Mouse (Mus musculus) thymus, adult 2 months (tissue): ENCODE data around the gene Peak1.

Experiments
- CTCF ChIP-seq: fragments of 200-500 bp; IDR thresholded peaks from 2 replicates; pipeline ENCODE4 v1.5.1; 2012; ENCODE audit warnings: mild to moderate bottlenecking, control low read depth, low read length, moderate library complexity, borderline replicate concordance; ENCODE audit not compliant: control insufficient read depth, poor library complexity, insufficient read depth; ENCODE audit errors: extremely low read depth
- POLR2A ChIP-seq: fragments of 200-500 bp; IDR thresholded peaks from 2 replicates; pipeline ENCODE4 v1.6.1; 2012; ENCODE audit warnings: mild to moderate bottlenecking, low read length, control low read depth, moderate library complexity; ENCODE audit not compliant: control insufficient read depth, poor library complexity, insufficient read depth; ENCODE audit errors: extremely low read depth

GRCm38 (mm10) chr9:56451570-56451969 is 33.7 kb upstream of the Peak1 start:
- TF ChIP-seq CTCF: no peak
- no peak for TF ChIP-seq POLR2A
